Mouse (Mus musculus) forebrain, postnatal 0 days (tissue): ENCODE measurements around the gene Rnf144a. TPM values are rescaled to one million over a fixed set of nuclear protein-coding genes. Genes with fewer than 3 reads are reported as not detected.
A peak's percentile ranks its signal among the peaks of the same experiment; 100 is the strongest.

ENCODE experiments used
- ATAC-seq: fragments of 200-750 bp; cut with Nextera tagmentation; 2 replicates; pipeline ENCODE4 v1.8.0; 2017; ENCODE audit warnings: mild to moderate bottlenecking, moderate library complexity
- DNase-seq: peaks from one replicate; pipeline ENCODE4 v3.0.0-alpha.2; 2015
- H3K27ac ChIP-seq: fragments of 300-500 bp; sonication (generic); 2 replicates; pipeline ENCODE4 v1.5.1; 2014; ENCODE audit warnings: low read depth, mild to moderate bottlenecking, antibody characterized with exemption, low read length, moderate library complexity, mixed read lengths
- H3K27me3 ChIP-seq: fragments of 300-500 bp; sonication (generic); 2 replicates; pipeline ENCODE4 v1.6.1; 2014; ENCODE audit warnings: mild to moderate bottlenecking, low read length, mixed read lengths; ENCODE audit not compliant: insufficient read depth
- H3K36me3 ChIP-seq: fragments of 300-500 bp; sonication (generic); 2 replicates; pipeline ENCODE4 v1.6.1; 2014; ENCODE audit warnings: mild to moderate bottlenecking, moderate library complexity; ENCODE audit not compliant: insufficient read depth
- H3K4me1 ChIP-seq: fragments of 300-500 bp; sonication (generic); 2 replicates; pipeline ENCODE4 v1.6.1; 2014; ENCODE audit warnings: antibody characterized with exemption; ENCODE audit not compliant: insufficient read depth
- H3K4me2 ChIP-seq: fragments of 300-500 bp; sonication (generic); 2 replicates; pipeline ENCODE4 v1.6.1; 2014; ENCODE audit warnings: low read depth, mild to moderate bottlenecking, moderate library complexity
- H3K4me3 ChIP-seq: fragments of 300-500 bp; sonication (generic); 2 replicates; pipeline ENCODE4 v1.5.1; 2014; ENCODE audit warnings: low read depth, low read length, mixed read lengths
- H3K9ac ChIP-seq: fragments of 300-500 bp; sonication (generic); 2 replicates; pipeline ENCODE4 v1.6.1; 2014; ENCODE audit warnings: mild to moderate bottlenecking
- H3K9me3 ChIP-seq: fragments of 300-500 bp; sonication (generic); 2 replicates; pipeline ENCODE4 v1.6.1; 2016; ENCODE audit warnings: low read length
- CTCF ChIP-seq: sonication (generic); IDR thresholded peaks from 2 replicates; pipeline ENCODE4 v1.5.1; 2016; ENCODE audit warnings: antibody characterized with exemption, control low read depth, low read depth
- WGBS: fragments of 180-500 bp; shearing (Covaris S2); extraction: QIAGEN DNeasy Blood & Tissue Kit; methylation state at CpG from one replicate; pipeline ENCODE4 v1.1.7; 2014; 5-methylcytosine and 5-hydroxymethylcytosine counted together
- polyA plus RNA-seq: library from polyadenylated mRNA; unstranded; fragments of >200 nt; fragmentation: Nextera tagmentation; extraction: Ambion mirVana; gene quantifications from 2 replicates; pipeline ENCODE4 v1.2.1, GENCODE M21; 2015
- total RNA-seq: library from RNA; depleted of rRNA; stranded (reverse); fragments of >200 nt; gene quantifications from 2 replicates; pipeline ENCODE4 v1.2.3, GENCODE M21; 2014

The Rnf144a gene
- total and polyA plus RNA-seq, 2 experiments from 2014 or later, result 23.1 to 39.1 TPM

DNA sequence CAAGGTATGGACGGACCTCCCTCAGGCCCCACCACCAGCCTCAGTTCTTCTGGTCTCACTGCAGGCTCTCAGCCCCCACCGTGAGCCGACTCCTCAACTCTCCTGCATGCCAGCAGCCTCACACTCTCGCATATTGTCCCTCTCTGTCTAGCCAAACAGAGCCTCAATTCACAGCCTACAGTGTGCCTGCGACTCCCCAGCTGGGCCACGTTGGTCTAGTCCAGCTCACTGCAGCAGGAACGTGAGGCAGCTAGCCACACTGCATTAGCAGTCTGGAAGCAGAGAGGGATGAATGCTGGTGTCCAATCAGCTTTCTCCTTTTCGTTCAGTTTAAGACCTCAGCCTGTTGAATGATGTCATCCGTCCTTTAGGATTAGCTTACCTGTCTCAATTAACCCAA is 28.1 kb downstream of the Rnf144a start:
- Histone ChIP-seq H3K27me3 (no peaks in the 10 kb centered on the region), H3K4me2 (no peak overlapping the region), H3K9me3 (no peaks in the 10 kb centered on the region), H3K4me1 (no peaks in the 10 kb centered on the region), H3K27ac (no peak overlapping the region), H3K4me3 (no peak overlapping the region), H3K36me3 (peaks cover 39% of the 10 kb centered on the region), H3K9ac (no peak overlapping the region)
- WGBS, result 61% methylated on average over 9 of the region's 9 CpGs
- ATAC-seq (peak; percentile 86), DNase-seq (no peak)
- TF ChIP-seq CTCF, result no peak

DNA sequence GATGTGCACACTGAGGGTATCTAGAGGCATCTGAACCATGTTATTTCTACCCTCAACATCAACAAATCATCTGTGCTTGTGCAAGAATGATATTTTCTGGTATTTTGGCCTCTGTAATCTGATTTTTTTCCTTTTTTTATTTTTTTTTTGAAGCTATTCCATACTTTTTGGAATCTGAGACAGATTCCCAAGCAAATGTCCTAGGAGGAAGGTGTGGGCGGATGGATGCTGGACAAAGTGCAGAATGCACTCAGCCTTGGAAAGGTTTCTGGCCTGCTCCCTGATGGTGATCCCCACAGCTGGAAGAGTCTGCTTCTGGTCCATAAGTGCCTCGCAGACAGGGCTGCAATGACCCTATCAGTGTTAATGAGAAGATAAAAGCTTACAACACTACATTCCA is 28.9 kb downstream of the Rnf144a start:
- H3K27me3 ChIP-seq, result no peaks in the 10 kb centered on the region
- no peak overlapping the region for H3K27ac ChIP-seq
- no peak for TF ChIP-seq CTCF
- H3K4me1 ChIP-seq, result no peaks in the 10 kb centered on the region
- ATAC-seq, result no peak
- no peak overlapping the region for H3K4me2 ChIP-seq
- no peak for DNase-seq
- H3K9ac ChIP-seq, result no peak overlapping the region
- H3K4me3 ChIP-seq, result no peak overlapping the region
- H3K36me3 ChIP-seq, result peaks cover 39% of the 10 kb centered on the region
- WGBS, result 90% methylated on average over 2 of the region's 2 CpGs
- H3K9me3 ChIP-seq, result no peaks in the 10 kb centered on the region

DNA sequence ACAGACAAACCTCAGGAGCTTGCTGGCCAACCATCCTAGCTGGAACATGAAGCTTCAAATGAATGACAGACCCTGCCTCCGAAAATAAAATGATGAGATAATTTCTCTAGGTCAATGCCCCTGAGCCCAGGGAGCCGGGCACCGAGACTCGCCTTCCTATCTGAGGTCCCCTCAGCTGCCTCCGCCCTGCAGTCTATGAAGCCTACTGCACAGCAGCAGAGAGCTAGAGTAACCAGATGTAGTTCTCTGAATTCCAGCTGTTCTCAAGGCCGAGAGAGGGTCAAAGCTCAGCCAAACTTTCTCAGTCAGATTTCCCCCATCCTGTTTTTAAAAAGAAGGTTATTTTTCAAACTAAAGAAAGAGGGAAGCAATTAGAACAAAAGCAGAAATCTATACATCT is 29.3 kb downstream of the Rnf144a start:
- ATAC-seq, result no peak
- Histone ChIP-seq H3K9ac (no peak overlapping the region), H3K27me3 (no peaks in the 10 kb centered on the region), H3K4me3 (no peak overlapping the region), H3K36me3 (peaks cover 39% of the 10 kb centered on the region), H3K4me2 (no peak overlapping the region), H3K9me3 (no peaks in the 10 kb centered on the region), H3K4me1 (no peaks in the 10 kb centered on the region), H3K27ac (no peak overlapping the region)
- no peak for DNase-seq
- TF ChIP-seq CTCF, result no peak
- 89% methylated on average over 6 of the region's 6 CpGs for WGBS

DNA sequence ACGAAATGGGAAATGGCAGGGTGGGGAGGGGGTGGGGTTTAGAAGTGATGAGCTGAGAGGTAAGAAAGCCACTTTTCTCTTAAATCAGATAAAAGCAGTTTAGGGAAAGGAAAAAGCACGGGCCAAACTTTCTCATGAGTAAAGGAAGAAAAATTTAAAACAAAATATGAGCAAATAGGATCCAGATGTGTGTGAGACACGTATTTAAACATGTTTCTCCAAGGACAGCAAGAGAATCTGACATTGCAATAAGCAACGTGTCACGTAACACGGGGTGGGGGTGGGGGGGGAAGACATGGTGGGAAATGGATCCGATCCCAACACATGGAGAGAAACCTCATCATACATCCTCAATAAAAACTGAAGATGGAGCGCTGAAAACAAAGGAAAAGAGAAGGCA is 33.3 kb downstream of the Rnf144a start:
- peaks cover 20% of the 10 kb centered on the region for H3K36me3 ChIP-seq
- TF ChIP-seq CTCF, result no peak
- H3K27ac ChIP-seq, result no peak overlapping the region
- H3K4me3 ChIP-seq, result no peak overlapping the region
- no peak overlapping the region for H3K9ac ChIP-seq
- no peak overlapping the region for H3K4me2 ChIP-seq
- no peaks in the 10 kb centered on the region for H3K27me3 ChIP-seq
- WGBS, result 93% methylated on average over 8 of the region's 8 CpGs
- ATAC-seq (no peak), DNase-seq (no peak)
- H3K4me1 ChIP-seq, result no peaks in the 10 kb centered on the region
- H3K9me3 ChIP-seq, result no peaks in the 10 kb centered on the region

DNA sequence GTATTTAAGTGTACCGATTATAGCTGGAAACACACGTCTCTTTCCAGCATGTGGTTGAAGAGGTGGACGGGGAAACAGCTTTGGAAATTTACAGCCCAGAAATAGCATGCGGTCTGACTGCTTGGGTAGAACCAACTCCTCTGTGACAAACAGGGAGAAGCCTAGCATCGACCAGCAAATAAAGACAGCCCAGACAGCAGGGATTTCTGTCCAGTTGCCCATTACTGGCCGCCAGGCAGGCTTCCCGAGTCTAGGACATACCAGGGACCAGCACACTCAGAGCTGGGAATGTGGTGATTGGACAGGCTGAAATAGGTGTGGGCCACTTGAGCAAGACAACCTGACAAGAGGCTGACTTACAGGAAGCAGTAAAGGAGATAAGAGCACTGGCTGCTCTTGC is 35.3 kb downstream of the Rnf144a start:
- H3K27ac ChIP-seq, result no peak overlapping the region
- no peak overlapping the region for H3K9ac ChIP-seq
- 83% methylated on average over 7 of the region's 7 CpGs for WGBS
- no peaks in the 10 kb centered on the region for H3K9me3 ChIP-seq
- no peak for DNase-seq
- no peak for TF ChIP-seq CTCF
- no peak overlapping the region for H3K4me2 ChIP-seq
- peaks cover 17% of the 10 kb centered on the region for H3K36me3 ChIP-seq
- no peak for ATAC-seq
- H3K27me3 ChIP-seq, result no peaks in the 10 kb centered on the region
- H3K4me3 ChIP-seq, result no peak overlapping the region
- no peaks in the 10 kb centered on the region for H3K4me1 ChIP-seq

DNA sequence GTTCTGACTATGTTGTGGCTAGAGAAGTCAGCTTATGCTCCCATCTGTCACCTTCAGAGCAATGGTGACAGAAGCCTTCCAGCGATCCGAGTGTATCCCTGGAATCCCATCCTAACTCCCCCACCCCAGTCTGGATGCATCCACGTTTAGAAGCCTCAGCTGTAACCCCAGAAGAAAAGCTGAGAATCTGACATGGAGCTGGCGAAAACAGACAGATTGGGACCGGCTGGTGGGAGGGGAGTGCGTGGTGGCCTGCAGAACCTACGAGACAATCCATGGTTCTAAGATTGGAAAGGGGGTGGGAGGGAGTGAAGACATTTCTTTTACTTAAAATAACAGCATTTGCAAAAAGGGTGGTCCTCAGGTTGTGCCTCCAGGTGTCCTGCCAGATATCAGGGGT is 37.4 kb downstream of the Rnf144a start:
- DNase-seq (peak; percentile 29), ATAC-seq (peak; percentile 82)
- no peaks in the 10 kb centered on the region for H3K9me3 ChIP-seq
- H3K36me3 ChIP-seq, result peaks cover 16% of the 10 kb centered on the region; the same call in 1 of the 2 replicates
- no peak overlapping the region for H3K4me3 ChIP-seq
- WGBS, result 77% methylated on average over 7 of the region's 7 CpGs
- H3K27ac ChIP-seq, result no peak overlapping the region
- no peaks in the 10 kb centered on the region for H3K27me3 ChIP-seq
- H3K4me2 ChIP-seq, result no peak overlapping the region
- no peak for TF ChIP-seq CTCF
- H3K9ac ChIP-seq, result no peak overlapping the region
- no peaks in the 10 kb centered on the region for H3K4me1 ChIP-seq

DNA sequence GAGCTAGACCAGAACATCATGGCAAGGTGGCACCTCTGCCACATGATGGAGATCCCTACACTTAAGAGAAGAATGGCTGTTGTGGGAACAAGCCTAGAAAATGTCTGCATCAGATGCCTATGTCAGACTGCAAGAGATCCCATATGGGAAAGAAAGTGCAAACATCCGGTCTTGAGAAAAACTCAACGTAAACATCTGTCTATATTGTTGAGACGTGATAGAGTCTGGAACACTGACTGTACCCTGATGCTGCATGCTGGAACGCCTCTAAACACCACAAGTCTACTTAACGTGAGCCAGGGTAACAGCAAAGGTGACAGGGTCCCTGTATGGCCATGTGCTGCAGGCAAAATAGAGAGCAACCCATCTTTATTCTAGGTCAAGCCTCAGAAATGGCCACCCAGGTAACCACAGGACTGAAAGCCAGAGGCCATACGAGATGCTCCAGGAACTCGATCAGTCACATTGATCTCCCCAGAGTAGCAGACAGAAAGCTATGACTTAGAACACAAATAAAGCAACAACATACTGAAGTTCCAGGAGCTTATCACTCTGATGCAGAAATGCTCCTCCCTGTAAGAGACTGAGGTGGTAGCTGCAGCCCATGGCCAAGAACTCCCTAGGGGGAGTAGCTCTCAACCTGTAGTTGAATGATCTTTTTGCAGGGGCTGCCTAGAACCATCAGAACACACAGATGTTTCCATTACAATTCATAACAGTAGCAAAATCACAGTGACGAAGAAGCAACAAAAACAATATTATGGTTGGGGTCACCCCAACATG is 38.3 kb downstream of the Rnf144a start:
- ATAC-seq (no peak), DNase-seq (no peak)
- no peak overlapping the region for H3K4me3 ChIP-seq
- no peak overlapping the region for H3K4me2 ChIP-seq
- no peak overlapping the region for H3K27ac ChIP-seq
- TF ChIP-seq CTCF, result no peak
- no peak overlapping the region for H3K9ac ChIP-seq
- peaks cover 16% of the 10 kb centered on the region; the same call in 1 of the 2 replicates for H3K36me3 ChIP-seq
- no peaks in the 10 kb centered on the region for H3K4me1 ChIP-seq
- no peaks in the 10 kb centered on the region for H3K9me3 ChIP-seq
- 92% methylated on average over 8 of the region's 8 CpGs for WGBS
- no peaks in the 10 kb centered on the region for H3K27me3 ChIP-seq
